Mouse (Mus musculus) neutrophil, adult 65 days (primary cell): Measurements from ENCODE around the gene Cdh4. TPM values are rescaled to one million over a fixed set of nuclear protein-coding genes. Genes with fewer than 3 reads are reported as not detected.

Experiments used
- total RNA-seq: library from RNA; stranded (reverse); gene quantifications from 2 replicates; pipeline ENCODE4 v1.2.4, GENCODE M21; 2023

Cdh4 gene
- not detected in 2 replicates for total RNA-seq

DNA sequence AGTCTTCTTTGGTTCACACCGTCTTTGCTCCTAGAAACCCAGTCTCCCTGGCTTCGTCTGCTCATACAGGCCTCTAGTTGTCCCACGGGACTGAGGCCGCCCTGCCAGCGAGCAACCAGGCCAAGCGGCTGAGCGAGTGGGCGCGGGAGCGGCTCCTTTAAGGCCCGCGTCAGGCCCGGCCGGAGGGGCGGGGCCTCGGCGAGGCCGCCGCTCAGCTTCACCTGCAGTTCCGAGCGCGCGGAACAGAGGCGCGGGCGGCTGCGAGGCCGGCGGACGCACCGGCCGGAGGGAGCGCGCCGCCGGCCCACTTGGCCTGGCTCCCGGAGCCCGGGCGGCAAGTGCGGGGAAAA lies at the start of gene Cdh4:
Gene Cdh4 (plus strand): TSS at position 241 of the 350 bp plus-strand sequence.

